Mouse (Mus musculus) lung, postnatal 4 days (tissue): ENCODE results near the gene Mast2.
A peak's percentile ranks its signal among the peaks of the same experiment; 100 is the strongest.

Source experiments
- DNase-seq, 2 experiments: peaks; one replicate each; pipeline ENCODE4 v3.0.0; 2021

Mast2 gene

GRCm38 (mm10) chr4:116464126-116464981, at the start of gene Mast2:
Gene Mast2, minus strand, starts transcription at chr4:116464183.
- peak; percentile 87 to 94 for DNase-seq

- DNase-seq = peak; percentile 96 to 97
These were observed 43.6 kb upstream of the Mast2 start, which contains the start of gene Ipp for GRCm38 (mm10) chr4:116507425-116508218. Gene Ipp, plus strand, starts transcription at chr4:116507549.

- no peak for DNase-seq
These were observed 43.0 kb upstream of the Mast2 start for GRCm38 (mm10) chr4:116506886-116507424.

- no peak for DNase-seq
These were observed 36.0 kb upstream of the Mast2 start for GRCm38 (mm10) chr4:116499978-116500377.

GRCm38 (mm10) chr4:116493646-116494045, 29.7 kb upstream of the Mast2 start:
- no peak for DNase-seq

- peak; percentile 24 to 33 for DNase-seq
These were observed 28.5 kb upstream of the Mast2 start for GRCm38 (mm10) chr4:116492460-116492859.

- no peak for DNase-seq
These were observed 27.9 kb upstream of the Mast2 start for GRCm38 (mm10) chr4:116491886-116492285.

- DNase-seq = peak; percentile 80 to 89
These were observed 27.1 kb upstream of the Mast2 start for GRCm38 (mm10) chr4:116491119-116491536.

GRCm38 (mm10) chr4:116483476-116483875, 19.5 kb upstream of the Mast2 start:
- DNase-seq = peak in 1 of 2 experiments; percentile 58

- DNase-seq = no peak
These were observed 17.3 kb upstream of the Mast2 start for GRCm38 (mm10) chr4:116481322-116481721.

GRCm38 (mm10) chr4:116463231-116464125, 505 bp downstream of the Mast2 start:
- peak in 1 of 2 experiments; percentile 55 for DNase-seq

GRCm38 (mm10) chr4:116461943-116462342, 2.0 kb downstream of the Mast2 start:
- DNase-seq = no peak

- no peak for DNase-seq
These were observed 12.4 kb downstream of the Mast2 start for GRCm38 (mm10) chr4:116451553-116451952.

GRCm38 (mm10) chr4:116449951-116450350, 14.0 kb downstream of the Mast2 start:
- no peak for DNase-seq

- peak; percentile 38 to 63 for DNase-seq
These were observed 15.3 kb downstream of the Mast2 start for GRCm38 (mm10) chr4:116448673-116449072.

- DNase-seq = no peak
These were observed 24.6 kb downstream of the Mast2 start for GRCm38 (mm10) chr4:116439383-116439782.

GRCm38 (mm10) chr4:116438561-116438960, 25.4 kb downstream of the Mast2 start:
- no peak for DNase-seq

- DNase-seq = no peak
These were observed 28.4 kb downstream of the Mast2 start for GRCm38 (mm10) chr4:116435626-116436025.

- no peak for DNase-seq
These were observed 41.8 kb downstream of the Mast2 start for GRCm38 (mm10) chr4:116422186-116422585.

- DNase-seq = no peak
These were observed 42.8 kb downstream of the Mast2 start for GRCm38 (mm10) chr4:116421170-116421569.

GRCm38 (mm10) chr4:116412993-116413392, 51.0 kb downstream of the Mast2 start:
- no peak for DNase-seq

GRCm38 (mm10) chr4:116411401-116411800, 52.6 kb downstream of the Mast2 start:
- DNase-seq = no peak
